Mouse (Mus musculus) testis, postnatal 14 days (tissue): Measurements from ENCODE around the gene Gm20888.
"Not testable (repeated sequence)": the region's sequence is repeated elsewhere in the genome, so short reads cannot be mapped to it uniquely, and the experiment has no call there.

Experiments used
- DNase-seq: peaks from one replicate; pipeline ENCODE4 v3.0.0; 2021; ENCODE audit warnings: low spot score

The Gm20888 gene

DNA sequence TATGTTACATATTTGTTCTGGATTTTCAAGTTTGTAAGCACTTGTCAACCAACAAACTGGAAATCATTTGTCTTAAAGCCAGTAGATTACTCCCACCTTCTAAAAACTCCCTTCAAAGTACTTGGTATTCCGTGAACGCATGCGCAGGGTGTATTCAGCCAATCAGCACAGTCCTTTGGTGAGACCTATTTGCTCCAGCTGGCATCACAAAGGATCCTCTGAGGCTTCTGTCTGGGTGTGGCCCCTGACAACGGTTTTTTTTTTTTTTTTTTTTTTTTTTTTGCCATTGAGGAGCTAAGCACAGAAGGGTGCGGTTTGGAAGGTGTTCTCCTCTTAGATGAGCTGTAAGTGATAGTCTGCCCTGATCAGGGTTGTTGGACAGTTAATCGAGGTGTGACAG, at the start of gene Gm20888:
Gene Gm20888, plus strand, starts transcription at position 301 of the 400 bp plus-strand sequence.
- not testable (repeated sequence) for DNase-seq
